In genomic region chr9:102911526-102911925, GRCm38 (mm10) we compare ENCODE assay signal across 27 mouse cellular contexts.
"Had no signal": no experiment of that assay in that cellular context is flagged by ENCODE, and none has a peak within 500 bp of the region (broad histone marks: within the 10 kb centered on the region; RNA-seq: fewer than 3 reads in every experiment).

No protein-coding gene starts in this region.

- H3K9ac ChIP-seq: embryonic facial prominence, embryonic 12.5 days; embryonic facial prominence, embryonic 13.5 days; embryonic facial prominence, embryonic 15.5 days; forebrain, embryonic 12.5 days; forebrain, embryonic 13.5 days; forebrain, embryonic 15.5 days; forebrain, postnatal 0 days had no signal

- H3K9me3 ChIP-seq: embryonic facial prominence, embryonic 10.5 days; embryonic facial prominence, embryonic 12.5 days; embryonic facial prominence, embryonic 13.5 days; embryonic facial prominence, embryonic 15.5 days; forebrain, embryonic 10.5 days; forebrain, embryonic 12.5 days; forebrain, embryonic 13.5 days; forebrain, embryonic 15.5 days had no signal

- DNase-seq: cerebellum, adult 18-20 months; cerebellum, adult 2 months; cerebellum, adult 8-10 months; cerebellum, adult 9-10 months; cerebellum, postnatal 10 days; cerebellum, postnatal 14 days; cerebellum, postnatal 25 days; cerebellum, postnatal 36 days; embryo, embryonic 11 days; forebrain, postnatal 0 days; gastrocnemius, adult 2 months; gastrocnemius, postnatal 10 days; gastrocnemius, postnatal 14 days; gastrocnemius, postnatal 25 days; gastrocnemius, postnatal 36 days; heart, adult 18-20 months had no signal

- H3K27ac ChIP-seq: embryonic facial prominence, embryonic 10.5 days; embryonic facial prominence, embryonic 12.5 days; embryonic facial prominence, embryonic 13.5 days; embryonic facial prominence, embryonic 15.5 days; forebrain, embryonic 10.5 days; forebrain, embryonic 12.5 days; forebrain, embryonic 13.5 days; forebrain, embryonic 15.5 days; gastrocnemius, adult 2 months had no signal

- H3K4me1 ChIP-seq: embryonic facial prominence, embryonic 12.5 days; embryonic facial prominence, embryonic 15.5 days; forebrain, embryonic 10.5 days; forebrain, embryonic 12.5 days; forebrain, embryonic 13.5 days; forebrain, embryonic 15.5 days had no signal

- H3K4me3 ChIP-seq: embryonic facial prominence, embryonic 10.5 days; embryonic facial prominence, embryonic 12.5 days; embryonic facial prominence, embryonic 13.5 days; embryonic facial prominence, embryonic 15.5 days; erythroblast, embryonic 14.5 days; forebrain, embryonic 10.5 days; forebrain, embryonic 12.5 days; forebrain, embryonic 13.5 days; forebrain, embryonic 15.5 days; gastrocnemius, adult 2 months had no signal

- H3K27me3 ChIP-seq: embryonic facial prominence, embryonic 12.5 days; embryonic facial prominence, embryonic 13.5 days; embryonic facial prominence, embryonic 15.5 days; forebrain, embryonic 12.5 days; forebrain, embryonic 13.5 days; forebrain, embryonic 15.5 days had no signal

- ATAC-seq: forebrain, embryonic 13.5 days; forebrain, embryonic 14.5 days; forebrain, embryonic 15.5 days; forebrain, embryonic 16.5 days; forebrain, postnatal 0 days had no signal

- H3K4me2 ChIP-seq: embryonic facial prominence, embryonic 12.5 days; embryonic facial prominence, embryonic 13.5 days; embryonic facial prominence, embryonic 15.5 days; forebrain, embryonic 12.5 days; forebrain, embryonic 13.5 days; forebrain, embryonic 15.5 days had no signal
